Mouse (Mus musculus) hindbrain, embryonic 10.5 days (tissue): ENCODE data around the gene Hmga2. TPM values are rescaled to one million over a fixed set of nuclear protein-coding genes. Genes with fewer than 3 reads are reported as not detected.

Experiments used
- DNase-seq: peaks from one replicate; pipeline ENCODE4 v3.0.0-alpha.2; 2017; ENCODE audit warnings: low spot score
- H3K27ac ChIP-seq: fragments of 300-500 bp; sonication (generic); 2 replicates; pipeline ENCODE4 v1.5.1; 2016; ENCODE audit warnings: mild to moderate bottlenecking, moderate library complexity
- H3K27me3 ChIP-seq: fragments of 300-500 bp; sonication (generic); 2 replicates; pipeline ENCODE4 v1.6.1; 2016; ENCODE audit warnings: mild to moderate bottlenecking; ENCODE audit not compliant: poor library complexity, insufficient read depth, severe bottlenecking
- H3K36me3 ChIP-seq: fragments of 300-500 bp; sonication (generic); 2 replicates; pipeline ENCODE4 v1.6.1; 2016; ENCODE audit warnings: mild to moderate bottlenecking, moderate library complexity
- H3K4me1 ChIP-seq: fragments of 300-500 bp; sonication (generic); replicated peaks from 2 replicates; pipeline ENCODE4 v1.6.1; 2016; ENCODE audit warnings: mild to moderate bottlenecking
- H3K4me3 ChIP-seq: fragments of 300-500 bp; sonication (generic); 2 replicates; pipeline ENCODE4 v1.5.1; 2016; ENCODE audit warnings: mild to moderate bottlenecking, moderate library complexity
- H3K9me3 ChIP-seq: fragments of 300-500 bp; sonication (generic); 2 replicates; pipeline ENCODE4 v1.6.1; 2016; ENCODE audit warnings: mild to moderate bottlenecking, moderate library complexity
- WGBS: fragments of 180-500 bp; shearing (Covaris S2); methylation state at CpG from one replicate; pipeline ENCODE4 v1.1.7; 2016; 5-methylcytosine and 5-hydroxymethylcytosine counted together
- polyA plus RNA-seq: library from polyadenylated mRNA; unstranded; fragments of >200 nt; fragmentation: Nextera tagmentation; extraction: Ambion mirVana; gene quantifications from 2 replicates; pipeline ENCODE4 v1.2.1, GENCODE M21; 2016

The Hmga2 gene
- polyA plus RNA-seq, 1 experiment from 2014 or later, result 30.6 TPM

DNA sequence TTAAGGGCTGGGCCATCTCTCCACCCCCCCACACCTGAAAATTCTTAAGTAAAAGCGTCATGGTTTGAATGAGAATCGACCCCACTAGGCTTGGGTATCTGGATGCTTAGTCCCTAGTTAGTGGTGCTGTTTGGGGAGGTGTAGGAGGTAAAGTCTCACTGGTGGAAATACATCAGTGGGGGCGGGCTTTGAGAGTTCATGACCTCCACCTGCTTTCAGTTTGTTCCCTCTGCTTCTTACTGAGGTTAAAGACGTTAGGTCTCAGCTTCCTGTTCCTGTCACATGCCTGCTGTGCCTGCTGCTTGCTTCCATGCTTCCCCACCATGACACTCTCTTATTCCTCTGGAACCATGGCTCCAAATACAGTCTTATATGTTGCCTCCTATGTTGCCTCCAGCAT is 12.3 kb upstream of the Hmga2 start:
- H3K27ac ChIP-seq, result no peak overlapping the region
- WGBS, result 74% methylated on average over 4 of the region's 4 CpGs
- 0 out of 2 replicates have a peak, but pooled peaks cover 3% of the 10 kb centered on the region for H3K4me1 ChIP-seq
- H3K4me3 ChIP-seq, result no peak overlapping the region
- DNase-seq, result no peak
- no peaks in the 10 kb centered on the region for H3K27me3 ChIP-seq
- no peaks in the 10 kb centered on the region for H3K36me3 ChIP-seq
- peaks cover 11% of the 10 kb centered on the region for H3K9me3 ChIP-seq

GRCm38 (mm10) chr10:120487881-120488280 is 11.6 kb upstream of the Hmga2 start:
- DNase-seq, result no peak
- H3K36me3 ChIP-seq, result no peaks in the 10 kb centered on the region
- peaks cover 11% of the 10 kb centered on the region for H3K9me3 ChIP-seq
- H3K4me1 ChIP-seq, result no peaks in the 10 kb centered on the region
- H3K4me3 ChIP-seq, result no peak overlapping the region
- 94% methylated on average over 1 of the region's 1 CpGs for WGBS
- H3K27ac ChIP-seq, result no peak overlapping the region
- no peaks in the 10 kb centered on the region for H3K27me3 ChIP-seq

GRCm38 (mm10) chr10:120485461-120485860 is 9.2 kb upstream of the Hmga2 start:
- H3K4me1 ChIP-seq, result no peaks in the 10 kb centered on the region
- H3K27me3 ChIP-seq, result no peaks in the 10 kb centered on the region
- H3K36me3 ChIP-seq, result no peaks in the 10 kb centered on the region
- no peak overlapping the region for H3K27ac ChIP-seq
- H3K9me3 ChIP-seq, result peaks cover 11% of the 10 kb centered on the region
- 75% methylated on average over 1 of the region's 1 CpGs for WGBS
- no peak for DNase-seq
- H3K4me3 ChIP-seq, result no peak overlapping the region

DNA sequence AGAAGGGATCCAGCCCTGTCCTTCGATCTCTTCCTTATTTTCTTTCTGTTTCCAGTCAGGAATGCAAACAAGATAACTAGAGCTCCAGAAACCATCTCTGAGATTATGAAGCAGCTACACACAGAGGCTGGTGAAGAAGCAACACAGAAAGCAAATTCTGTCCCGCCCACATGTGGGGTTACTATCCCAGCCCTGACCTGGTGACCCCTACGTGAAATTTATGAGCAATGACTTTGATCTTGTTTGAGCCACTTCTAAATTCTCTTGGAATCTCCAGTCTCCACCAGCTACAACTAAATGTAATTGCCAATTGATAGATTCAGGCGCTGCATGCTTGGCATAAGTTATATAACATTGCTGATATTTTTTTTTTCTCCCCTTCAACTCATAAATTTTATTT is 7.9 kb upstream of the Hmga2 start:
- Histone ChIP-seq H3K4me3 (no peak overlapping the region), H3K4me1 (no peaks in the 10 kb centered on the region), H3K9me3 (peaks cover 11% of the 10 kb centered on the region), H3K36me3 (no peaks in the 10 kb centered on the region), H3K27me3 (no peaks in the 10 kb centered on the region), H3K27ac (no peak overlapping the region)
- WGBS, result 81% methylated on average over 4 of the region's 4 CpGs
- DNase-seq, result no peak

DNA sequence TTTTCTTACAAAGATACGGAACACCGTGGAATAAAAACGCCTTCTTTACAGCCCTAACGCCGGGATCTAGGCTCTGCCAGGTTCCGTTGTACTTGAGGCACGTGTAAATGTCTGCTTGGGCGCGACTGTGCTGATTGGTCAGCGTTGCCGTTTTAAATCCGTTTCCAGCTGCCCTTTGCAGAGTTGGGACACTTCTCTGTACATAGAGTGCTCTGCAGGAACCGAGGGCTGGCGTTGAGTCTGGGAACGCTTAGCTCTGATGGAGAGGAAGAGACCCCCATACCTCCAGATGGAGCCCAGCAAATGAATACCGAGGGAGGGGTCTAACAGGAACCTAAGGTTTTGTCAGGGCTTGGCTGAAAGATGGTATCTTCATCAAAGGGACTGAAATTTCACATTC is 1.9 kb upstream of the Hmga2 start:
- Histone ChIP-seq H3K4me1 (peaks cover 42% of the 10 kb centered on the region), H3K9me3 (no peaks in the 10 kb centered on the region)

GRCm38 (mm10) chr10:120477501-120477900 is 1.2 kb upstream of the Hmga2 start:
- Histone ChIP-seq H3K27ac (peak overlapping the region; percentile 99), H3K4me1 (peaks cover 49% of the 10 kb centered on the region), H3K36me3 (no peaks in the 10 kb centered on the region), H3K27me3 (no peaks in the 10 kb centered on the region), H3K9me3 (no peaks in the 10 kb centered on the region), H3K4me3 (peak overlapping the region; percentile 90)
- DNase-seq, result peak; percentile 54
- WGBS, result under 1% methylated on average over 21 of the region's 21 CpGs

More for the DNA sequence above, 1.9 kb upstream of the Hmga2 start:
- WGBS, result under 1% methylated on average over 16 of the region's 16 CpGs
- peak overlapping the region; percentile 99 for H3K27ac ChIP-seq
- no peaks in the 10 kb centered on the region for H3K36me3 ChIP-seq
- no peaks in the 10 kb centered on the region for H3K27me3 ChIP-seq
- H3K4me3 ChIP-seq, result peak overlapping the region; percentile 90
- peak; percentile 64 for DNase-seq

- DNase-seq, result peak; percentile 82
- WGBS, result under 1% methylated on average over 52 of the region's 52 CpGs
- H3K27ac ChIP-seq, result peak overlapping the region; percentile 99
- no peaks in the 10 kb centered on the region for H3K9me3 ChIP-seq
- H3K27me3 ChIP-seq, result no peaks in the 10 kb centered on the region
- peaks cover 49% of the 10 kb centered on the region for H3K4me1 ChIP-seq
- peak overlapping the region; percentile 90 for H3K4me3 ChIP-seq
- no peaks in the 10 kb centered on the region for H3K36me3 ChIP-seq
Measured at GRCm38 (mm10) chr10:120476516-120477336, 457 bp upstream of the Hmga2 start.

DNA sequence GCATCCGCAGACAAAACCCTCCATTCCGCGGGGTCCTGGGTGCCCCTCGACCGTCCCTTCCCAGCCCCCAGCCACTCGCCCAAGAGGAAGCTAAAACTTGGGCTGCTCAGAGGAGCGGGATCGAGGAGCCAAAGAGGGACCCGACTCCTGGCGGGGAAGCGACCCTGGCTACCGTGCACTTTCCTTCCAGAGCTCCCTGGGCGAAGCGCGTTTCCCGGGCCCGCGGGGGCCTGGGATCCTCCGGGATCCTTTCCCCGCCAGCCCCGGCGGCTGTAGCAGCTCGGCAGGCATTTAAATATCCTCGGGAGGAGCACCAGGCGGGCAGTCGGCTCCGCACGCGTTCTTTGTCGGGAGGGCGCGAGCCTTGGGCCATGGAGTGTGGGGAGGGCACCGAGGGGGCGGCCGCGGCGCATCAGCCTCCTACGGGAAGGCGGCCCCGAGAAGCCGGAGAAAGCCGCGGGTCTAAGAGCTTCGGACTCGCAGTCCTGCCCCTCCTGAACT is 1.2 kb downstream of the Hmga2 start:
- H3K27me3 ChIP-seq, result no peaks in the 10 kb centered on the region
- WGBS, result under 1% methylated on average over 45 of the region's 45 CpGs
- H3K9me3 ChIP-seq, result no peaks in the 10 kb centered on the region
- peak; percentile 69 for DNase-seq
- H3K4me3 ChIP-seq, result peak overlapping the region; percentile 90
- peaks cover 49% of the 10 kb centered on the region for H3K4me1 ChIP-seq
- H3K27ac ChIP-seq, result peak overlapping the region; percentile 99
- peaks cover 14% of the 10 kb centered on the region for H3K36me3 ChIP-seq

- under 1% methylated on average over 20 of the region's 20 CpGs for WGBS
- peaks cover 49% of the 10 kb centered on the region for H3K4me1 ChIP-seq
- H3K4me3 ChIP-seq, result peak overlapping the region; percentile 90
- H3K27ac ChIP-seq, result peak overlapping the region; percentile 99
- DNase-seq, result peak; percentile 61
- peaks cover 22% of the 10 kb centered on the region for H3K36me3 ChIP-seq
- no peaks in the 10 kb centered on the region for H3K9me3 ChIP-seq
- H3K27me3 ChIP-seq, result no peaks in the 10 kb centered on the region
Measured at GRCm38 (mm10) chr10:120474301-120474700, 2.0 kb downstream of the Hmga2 start.

GRCm38 (mm10) chr10:120473218-120473617 is 3.1 kb downstream of the Hmga2 start:
- H3K27ac ChIP-seq, result peak overlapping the region; percentile 36; the same call in 1 of the 2 replicates
- H3K9me3 ChIP-seq, result no peaks in the 10 kb centered on the region
- peak overlapping the region; percentile 90 for H3K4me3 ChIP-seq
- DNase-seq, result peak; percentile 19
- peaks cover 33% of the 10 kb centered on the region for H3K36me3 ChIP-seq
- 40% methylated on average over 4 of the region's 4 CpGs for WGBS
- H3K4me1 ChIP-seq, result peaks cover 43% of the 10 kb centered on the region
- no peaks in the 10 kb centered on the region for H3K27me3 ChIP-seq

DNA sequence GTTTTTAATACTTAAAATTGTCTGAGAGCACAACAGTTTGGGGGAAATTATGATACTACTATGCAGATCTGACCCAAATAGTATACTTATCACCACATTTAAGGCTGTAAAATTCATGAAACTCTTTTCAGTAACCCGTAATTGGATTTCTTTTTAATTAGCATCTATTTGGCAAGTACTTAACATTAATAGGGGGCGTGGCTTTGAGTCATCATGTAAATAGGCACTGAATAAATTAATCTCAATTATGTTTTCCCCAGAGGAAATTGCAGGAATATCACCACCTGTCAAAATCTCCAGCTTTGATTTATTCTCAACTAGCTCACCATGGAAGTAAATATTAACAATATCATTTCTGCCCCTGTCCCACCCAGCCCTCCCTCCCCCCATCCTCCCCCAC is 3.7 kb downstream of the Hmga2 start:
- 69% methylated on average over 2 of the region's 2 CpGs for WGBS
- no peak overlapping the region for H3K27ac ChIP-seq
- H3K4me1 ChIP-seq, result peaks cover 37% of the 10 kb centered on the region
- no peaks in the 10 kb centered on the region for H3K27me3 ChIP-seq
- H3K9me3 ChIP-seq, result no peaks in the 10 kb centered on the region
- DNase-seq, result no peak
- peak overlapping the region; percentile 90; the same call in 1 of the 2 replicates for H3K4me3 ChIP-seq
- peaks cover 39% of the 10 kb centered on the region for H3K36me3 ChIP-seq

GRCm38 (mm10) chr10:120465121-120465520 is 11.1 kb downstream of the Hmga2 start:
- H3K4me1 ChIP-seq, result peaks cover 25% of the 10 kb centered on the region
- DNase-seq, result no peak
- 89% methylated on average over 5 of the region's 5 CpGs for WGBS
- no peaks in the 10 kb centered on the region for H3K27me3 ChIP-seq
- no peak overlapping the region for H3K27ac ChIP-seq
- peaks cover 80% of the 10 kb centered on the region for H3K36me3 ChIP-seq
- no peaks in the 10 kb centered on the region for H3K9me3 ChIP-seq
- H3K4me3 ChIP-seq, result no peak overlapping the region

DNA sequence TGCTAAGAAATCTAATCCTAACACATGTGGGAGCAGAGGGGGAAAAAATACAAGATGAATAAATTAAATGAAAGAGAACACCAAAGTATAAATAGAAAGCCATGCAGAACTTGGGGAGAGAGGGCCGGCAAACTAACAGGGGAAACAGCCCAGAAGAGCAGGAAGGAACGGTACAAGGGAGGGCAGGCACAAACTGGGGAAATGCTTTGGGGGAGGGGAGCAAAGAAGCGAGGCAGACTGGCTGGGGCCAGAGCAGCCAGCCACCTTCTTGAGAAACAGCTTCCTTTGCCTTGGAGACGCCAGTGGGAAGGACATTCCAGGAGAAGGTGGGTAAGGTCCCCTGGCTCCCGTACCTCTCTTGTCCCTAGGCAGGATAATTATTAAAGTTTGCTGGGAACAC is 14.5 kb downstream of the Hmga2 start:
- 28% methylated on average over 5 of the region's 5 CpGs for WGBS
- Histone ChIP-seq H3K27me3 (no peaks in the 10 kb centered on the region), H3K27ac (peak overlapping the region; percentile 65), H3K36me3 (peaks cover 79% of the 10 kb centered on the region), H3K9me3 (no peaks in the 10 kb centered on the region), H3K4me1 (peaks cover 25% of the 10 kb centered on the region), H3K4me3 (peak overlapping the region; percentile 9; the same call in 1 of the 2 replicates)
- peak; percentile 15 for DNase-seq
